Mouse (Mus musculus) thymus, adult 2 months (tissue): ENCODE measurements around the gene Misp.

Experiments
- CTCF ChIP-seq: fragments of 200-500 bp; IDR thresholded peaks from 2 replicates; pipeline ENCODE4 v1.5.1; 2012; ENCODE audit warnings: mild to moderate bottlenecking, control low read depth, low read length, moderate library complexity, borderline replicate concordance; ENCODE audit not compliant: control insufficient read depth, poor library complexity, insufficient read depth; ENCODE audit errors: extremely low read depth
- POLR2A ChIP-seq: fragments of 200-500 bp; IDR thresholded peaks from 2 replicates; pipeline ENCODE4 v1.6.1; 2012; ENCODE audit warnings: mild to moderate bottlenecking, low read length, control low read depth, moderate library complexity; ENCODE audit not compliant: control insufficient read depth, poor library complexity, insufficient read depth; ENCODE audit errors: extremely low read depth

DNA sequence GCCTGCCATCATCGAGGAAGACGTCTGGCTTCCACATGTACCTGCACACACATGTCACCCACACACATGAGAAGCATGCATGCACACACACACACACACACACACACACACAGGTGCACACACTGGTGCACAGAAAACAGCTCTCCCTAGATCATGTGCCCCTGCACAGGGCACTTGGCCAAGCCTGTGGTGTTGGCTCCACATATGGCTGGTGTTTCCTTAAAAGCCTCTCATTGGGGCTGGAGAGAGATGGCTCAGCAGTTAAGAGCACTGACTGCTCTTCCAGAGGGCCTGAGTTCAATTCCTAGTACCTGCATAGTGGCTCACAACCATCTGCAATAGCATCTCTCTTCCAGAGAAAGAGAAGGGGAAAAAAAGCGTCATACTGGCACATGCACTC, 10.8 kb downstream of the Misp start:
- TF ChIP-seq CTCF (no peak), POLR2A (no peak)
